Comparison of ENCODE assay signal across 1 mouse cellular context in genomic region chr4:116150862-116151221, GRCm38 (mm10).
TF ChIP-seq lines count a peak whose summit lies in the region.

No protein-coding gene starts in this region.

TF ChIP-seq in MEL, 35 proteins besides CTCF, POLR2A, EP300 and RAD21 (continued from another document):
- TF ChIP-seq ZNF384 (IDR thresholded peaks at IDR 0.05; ENCODE audit: low read depth, low read length) (no peak), MAZ (IDR thresholded peaks at IDR 0.05; ENCODE audit: low read depth, low read length) (no peak), MEF2A (IDR thresholded peaks at IDR 0.05; ENCODE audit: extremely low read depth, insufficient replicate concordance, low read depth, low read length, poor library complexity, severe bottlenecking) (no peak), MAX (IDR thresholded peaks at IDR 0.05; ENCODE audit: low read length) (peak; percentile 44; the same call in 1 of the 2 replicates), HCFC1 (IDR thresholded peaks at IDR 0.05; ENCODE audit: low read depth, low read length) (0 out of 2 replicates have a peak, but pooled peaks have one; percentile 1), MXI1 (IDR thresholded peaks at IDR 0.05; ENCODE audit: low read depth, low read length) (no peak), ZMIZ1 (IDR thresholded peaks at IDR 0.05; ENCODE audit: low read depth, low read length) (no peak)
TF ChIP-seq in MEL: peak in this region for 2.
